ENCODE assay signal across 12 mouse cellular contexts in the genomic region with DNA sequence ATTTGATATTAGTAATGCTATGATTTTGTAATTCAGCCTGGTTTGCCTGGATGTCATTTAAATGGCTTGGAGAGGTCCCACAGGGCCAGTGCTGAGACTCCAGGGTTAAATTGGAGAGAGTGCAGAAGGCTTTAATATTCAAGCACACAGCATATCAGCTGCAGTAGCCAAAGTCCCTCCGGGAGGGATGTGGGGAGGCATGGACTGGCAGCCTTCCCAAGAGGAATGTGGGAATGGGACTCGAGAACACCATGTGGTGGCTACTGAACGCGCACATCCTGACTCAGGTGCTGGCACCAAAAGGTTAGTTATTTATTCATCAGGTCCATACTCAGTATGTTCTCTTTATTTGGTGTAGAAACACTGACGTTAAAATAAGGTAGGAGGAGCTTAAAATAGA.
A peak's percentile ranks its signal among the peaks of the same experiment; 100 is the strongest.
DNase-seq lines count a peak whose midpoint lies in the region; ATAC-seq and TF ChIP-seq lines count a peak whose summit lies in the region.
"Had no signal": no experiment of that assay in that cellular context is flagged by ENCODE, and none has a peak within 500 bp of the region (broad histone marks: within the 10 kb centered on the region; RNA-seq: fewer than 3 reads in every experiment).

No protein-coding gene starts in this region.

- no peak overlapping the region for H3K4me2 ChIP-seq in midbrain, postnatal 0 days (ENCODE audit: low read depth, low read length, poor library complexity, severe bottlenecking)
- H3K4me2 ChIP-seq: heart, embryonic 15.5 days had no signal

- 27% methylated on average over 5 of the region's 5 CpGs for WGBS in midbrain, postnatal 0 days

- peak; percentile 58 to 75 for DNase-seq in cerebellum, postnatal 14 days
- DNase-seq in cerebellum, adult 9-10 months: no peak
- DNase-seq in heart, postnatal 4 days: peak; percentile 20
- DNase-seq in heart, adult 8-10 months (ENCODE audit: low spot score): no peak
- peak; percentile 81 to 85 for DNase-seq in kidney, adult 8-10 months
- DNase-seq in midbrain, postnatal 0 days (ENCODE audit: low spot score): peak; percentile 21
- no peak for DNase-seq in spleen, postnatal 4 days (ENCODE audit: low spot score in 2 of 2)
- DNase-seq: B cell, adult 2 months; lung, adult 2 months had no signal

- no peak for TF ChIP-seq CTCF in midbrain, postnatal 0 days (IDR thresholded peaks at IDR 0.05)

- H3K9me3 ChIP-seq in midbrain, postnatal 0 days (ENCODE audit: low read length): no peaks in the 10 kb centered on the region
- H3K9me3 ChIP-seq: heart, embryonic 15.5 days; limb, embryonic 10.5 days had no signal

- H3K4me1 ChIP-seq in midbrain, postnatal 0 days (ENCODE audit: insufficient read depth, low read length): no peaks in the 10 kb centered on the region
- H3K4me1 ChIP-seq: limb, embryonic 10.5 days had no signal

- no peak overlapping the region for H3K4me3 ChIP-seq in midbrain, postnatal 0 days (ENCODE audit: low read depth, low read length)
- H3K4me3 ChIP-seq: heart, embryonic 15.5 days; limb, embryonic 10.5 days had no signal

- no peak for ATAC-seq in midbrain, postnatal 0 days (ENCODE audit: low FRiP score)
- no peak for ATAC-seq in megakaryocyte progenitor cell, adult 5-6 weeks (replicated peaks; ENCODE audit: poor library complexity)

- no peak overlapping the region for H3K9ac ChIP-seq in midbrain, postnatal 0 days (replicated peaks; ENCODE audit: low read length, poor library complexity, severe bottlenecking)
- H3K9ac ChIP-seq: heart, embryonic 15.5 days had no signal

- 0 out of 2 replicates have a peak overlapping the region, but pooled peaks have one; percentile 38 for H3K27ac ChIP-seq in midbrain, postnatal 0 days (ENCODE audit: low read depth, low read length)
- H3K27ac ChIP-seq: heart, embryonic 15.5 days; limb, embryonic 10.5 days had no signal

- no peaks in the 10 kb centered on the region for H3K36me3 ChIP-seq in midbrain, postnatal 0 days (ENCODE audit: insufficient read depth, low read length)
- H3K36me3 ChIP-seq: heart, embryonic 15.5 days; limb, embryonic 10.5 days had no signal

- no peaks in the 10 kb centered on the region for H3K27me3 ChIP-seq in midbrain, postnatal 0 days (ENCODE audit: insufficient read depth, low read length)
- H3K27me3 ChIP-seq: heart, embryonic 15.5 days had no signal

Comparison
In these comparisons a context has a peak if more than half of its experiments do, and no peak if none do; other contexts are left out.
1. DNase-seq: peak in cerebellum, postnatal 14 days (2 of 2), heart, postnatal 4 days (single experiment), kidney, adult 8-10 months (2 of 2) and midbrain, postnatal 0 days (single experiment); none in cerebellum, adult 9-10 months (single experiment), heart, adult 8-10 months (single experiment) and spleen, postnatal 4 days (0 of 2).